Mouse (Mus musculus): Measurements from ENCODE around the gene Caprin1.

Caprin1 gene

GRCm38 (mm10) chr2:103731423-103731822 lies 66.0 kb downstream of the Caprin1 start:
- DNase-seq (ENCODE audit: low spot score in 2 of 2) = no peak

- DNase-seq (ENCODE audit: low spot score in 2 of 2) = no peak
Observed at GRCm38 (mm10) chr2:103730999-103731398, 66.5 kb downstream of the Caprin1 start.

GRCm38 (mm10) chr2:103728027-103728540 lies 69.4 kb downstream of the Caprin1 start:
- DNase-seq (ENCODE audit: low spot score in 2 of 2) = no peak

- no peak for DNase-seq (ENCODE audit: low spot score in 2 of 2)
Observed at GRCm38 (mm10) chr2:103724521-103724920, 72.9 kb downstream of the Caprin1 start.

GRCm38 (mm10) chr2:103719292-103719646 lies 78.2 kb downstream of the Caprin1 start:
- DNase-seq (ENCODE audit: low spot score in 2 of 2) = no peak

- peak; percentile 62 to 86 for DNase-seq (ENCODE audit: low spot score in 2 of 2)
Observed at GRCm38 (mm10) chr2:103718594-103719291, 78.7 kb downstream of the Caprin1 start.

- DNase-seq (ENCODE audit: low spot score in 2 of 2) = no peak
Observed at GRCm38 (mm10) chr2:103714412-103714811, 83.0 kb downstream of the Caprin1 start.

GRCm38 (mm10) chr2:103713831-103714230 lies 83.6 kb downstream of the Caprin1 start:
- DNase-seq (ENCODE audit: low spot score in 2 of 2) = no peak
